Mouse (Mus musculus) induced T-regulatory cell, adult 2 months (primary cell): ENCODE results near the gene Mmrn2.
A peak's percentile ranks its signal among the peaks of the same experiment; 100 is the strongest.

ENCODE experiments used
- DNase-seq: peaks from one replicate; pipeline ENCODE4 v3.0.0-alpha.2; 2012; ENCODE audit warnings: low read depth

Mmrn2 gene

DNA sequence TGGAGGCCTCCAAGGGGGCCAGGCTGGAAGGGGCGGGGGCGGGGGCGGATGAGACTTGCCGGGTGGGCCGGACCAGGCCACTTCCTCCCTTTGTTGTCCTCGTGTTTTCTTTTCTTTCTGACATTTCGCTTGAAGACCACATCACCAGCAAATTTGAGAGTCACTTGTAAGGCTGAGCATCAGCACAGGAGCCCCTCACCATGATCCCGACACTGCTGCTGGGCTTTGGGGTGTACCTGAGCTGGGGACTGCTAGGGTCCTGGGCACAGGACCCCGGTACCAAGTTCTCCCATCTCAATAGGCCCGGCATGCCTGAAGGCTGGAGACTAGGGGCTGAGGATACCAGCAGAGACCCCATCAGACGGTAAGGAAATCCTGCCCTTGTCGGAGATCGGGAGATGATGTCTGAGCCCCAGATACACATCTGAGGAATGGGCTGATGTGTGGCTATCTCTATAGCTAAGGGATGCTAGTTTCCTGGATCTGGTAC lies at the start of gene Mmrn2:
Mmrn2 (plus strand) TSS at position 51 of the 490 bp plus-strand sequence.
- DNase-seq, result no peak

DNA sequence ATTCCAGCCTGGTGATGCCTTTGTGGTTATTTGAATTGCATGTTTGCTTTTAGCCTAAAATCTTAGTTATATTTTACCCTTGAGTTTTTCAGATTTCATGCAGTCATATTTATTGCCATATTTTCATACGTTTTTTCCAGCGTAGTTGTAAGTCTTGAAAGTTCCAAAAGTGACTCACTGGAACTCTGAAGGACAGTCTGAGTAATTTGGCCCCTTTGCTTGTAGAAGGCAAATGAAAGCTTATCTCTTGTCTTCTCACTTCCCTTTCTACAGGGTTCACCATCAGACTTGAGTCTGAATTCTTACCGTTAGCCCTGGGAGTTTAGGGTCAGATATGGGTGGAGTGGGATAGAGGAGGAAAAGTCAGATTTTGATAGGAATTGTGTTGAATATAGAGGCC lies 48.7 kb upstream of the Mmrn2 start:
- DNase-seq, result no peak

DNA sequence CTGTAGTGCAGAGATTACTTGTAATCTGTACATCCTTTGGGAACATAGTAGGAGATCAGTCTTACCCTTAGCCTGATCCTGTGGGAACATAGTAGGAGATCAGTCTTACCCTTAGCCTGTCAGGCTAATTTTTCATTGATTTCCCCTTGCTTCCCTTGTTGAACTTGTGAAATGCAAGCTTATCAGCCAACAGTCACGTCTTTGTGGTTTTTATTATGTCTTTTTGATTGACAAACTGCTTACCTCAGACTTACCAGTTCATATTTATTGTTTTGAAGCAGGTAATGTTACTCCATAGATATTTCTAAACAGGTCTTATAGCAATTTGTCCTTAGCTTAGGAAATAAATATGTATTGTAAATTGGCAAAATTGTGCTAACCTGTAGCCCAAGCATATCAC lies 47.6 kb upstream of the Mmrn2 start:
- no peak for DNase-seq

DNA sequence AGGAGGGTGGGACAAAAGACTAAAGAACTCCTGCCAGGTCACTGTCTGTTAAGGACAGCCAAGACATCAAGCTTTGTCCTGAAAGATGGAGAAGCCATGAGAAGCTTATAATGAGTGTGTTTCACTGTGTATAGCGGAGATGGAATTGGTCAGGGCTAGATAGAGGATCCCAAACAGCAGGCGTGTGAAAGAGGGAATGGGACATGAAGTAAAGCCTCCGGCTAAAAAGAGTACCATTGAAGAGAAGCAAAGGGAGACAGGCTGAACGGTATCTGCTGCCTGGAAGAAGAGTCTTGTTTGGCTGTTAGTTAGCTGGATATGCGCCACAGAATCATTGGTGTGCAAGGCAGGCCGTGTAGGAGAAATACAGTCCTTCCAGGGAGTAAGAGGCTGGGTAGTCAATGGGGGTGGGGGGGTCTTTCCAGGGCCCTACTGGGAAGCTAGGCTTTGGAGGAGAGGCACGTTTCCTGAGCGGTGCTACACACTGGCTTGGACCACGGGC lies 44.6 kb upstream of the Mmrn2 start:
- DNase-seq, result no peak

DNA sequence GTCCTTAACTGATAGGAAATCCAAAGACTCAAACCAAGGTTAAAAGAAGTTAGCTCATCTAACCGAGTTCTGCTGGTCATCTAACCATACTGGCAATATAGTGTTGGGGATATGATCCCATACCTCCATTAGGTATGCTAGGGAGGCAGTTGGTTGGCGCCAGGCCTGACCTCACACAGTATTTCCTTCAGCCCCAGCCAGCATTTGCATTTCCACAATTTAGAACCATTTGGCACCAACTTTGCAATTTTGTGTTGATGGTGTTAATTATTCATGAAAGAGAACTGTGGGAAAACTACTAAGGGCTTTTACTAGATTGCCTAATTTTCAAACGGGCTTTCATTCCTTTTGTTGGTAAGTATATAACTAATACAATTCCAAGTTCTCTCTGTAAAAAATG lies 43.4 kb upstream of the Mmrn2 start:
- no peak for DNase-seq

DNA sequence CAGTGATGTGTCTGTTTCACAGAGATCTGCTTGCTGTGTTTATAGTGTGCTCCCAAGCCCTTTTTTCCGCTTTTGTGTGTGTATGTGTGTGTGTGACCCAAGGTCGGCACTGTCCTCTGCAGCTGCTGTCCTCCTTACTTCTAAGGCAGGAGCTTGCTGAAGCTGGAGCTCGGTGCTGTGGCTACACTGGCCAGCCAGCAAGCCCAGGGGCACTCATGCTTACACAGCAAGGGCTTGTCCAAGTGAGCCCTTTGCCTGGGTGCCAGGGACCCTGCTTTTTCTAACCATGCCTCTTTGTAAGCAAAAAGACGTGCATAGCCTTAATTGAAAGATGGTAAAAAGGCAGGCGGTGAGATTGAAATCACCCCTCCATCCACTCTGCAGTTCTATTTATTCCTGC lies 42.8 kb upstream of the Mmrn2 start:
- DNase-seq, result no peak

DNA sequence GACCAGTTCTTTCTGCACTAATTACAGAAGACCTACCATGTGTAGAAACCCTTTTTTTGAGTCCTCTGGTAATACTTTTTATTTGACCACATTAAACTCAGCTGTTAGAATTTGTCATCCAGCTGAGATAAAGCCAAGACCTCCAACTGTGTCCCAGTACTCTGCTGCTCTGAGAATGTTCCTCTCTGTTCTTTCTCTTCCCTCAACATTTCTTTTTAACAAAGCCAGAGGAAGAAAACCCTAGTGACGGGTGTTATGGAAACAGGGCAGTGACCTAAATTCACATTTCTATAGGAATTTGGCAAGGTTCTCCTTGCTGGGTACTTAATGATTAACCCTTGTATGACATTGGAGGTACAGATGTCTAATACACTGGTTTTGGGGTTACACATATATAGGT lies 35.8 kb upstream of the Mmrn2 start:
- DNase-seq, result no peak

DNA sequence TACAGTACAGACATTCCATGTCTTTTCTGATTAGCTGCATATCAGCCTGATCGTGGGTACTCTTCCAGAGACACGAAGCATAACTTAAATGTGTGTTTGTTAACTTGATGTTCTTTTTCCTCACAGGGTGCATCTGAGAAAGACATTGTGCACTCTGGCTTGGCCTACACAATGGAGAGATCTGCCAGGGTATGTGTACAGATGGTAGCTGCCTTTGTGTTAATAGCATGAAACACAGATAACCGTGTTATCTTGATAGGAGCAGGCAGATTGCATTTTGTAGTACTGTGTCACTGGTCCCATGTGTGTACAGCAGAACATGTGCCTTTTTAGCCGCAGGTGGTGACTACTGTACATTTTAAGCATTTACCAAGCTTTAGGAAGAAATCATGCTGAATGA lies 33.3 kb upstream of the Mmrn2 start:
- DNase-seq, result no peak

- no peak for DNase-seq
Observed at GRCm38 (mm10) chr14:34343078-34343477, 32.2 kb upstream of the Mmrn2 start.

- no peak for DNase-seq
Observed at GRCm38 (mm10) chr14:34344361-34344760, 30.9 kb upstream of the Mmrn2 start.

- DNase-seq, result no peak
Observed at GRCm38 (mm10) chr14:34345771-34346566, 29.3 kb upstream of the Mmrn2 start.

DNA sequence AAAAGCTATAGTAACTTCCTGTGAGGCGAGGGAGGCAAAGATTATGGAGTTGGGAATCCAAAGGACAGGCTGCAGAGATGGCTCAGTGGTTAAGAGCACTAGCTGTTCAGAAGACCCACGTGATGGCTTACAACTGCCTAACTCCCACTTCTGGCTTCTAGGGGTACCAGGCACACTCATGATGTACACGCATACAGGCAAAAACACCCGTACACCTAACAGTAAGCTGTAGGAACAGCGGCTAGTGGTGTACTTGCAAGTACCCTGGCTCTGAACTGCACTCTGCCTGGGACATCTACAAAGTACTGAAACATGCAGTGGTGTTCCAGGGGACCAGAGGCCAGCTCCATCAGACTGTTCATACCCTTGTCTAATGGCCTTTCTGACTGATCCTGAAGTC lies 28.2 kb upstream of the Mmrn2 start:
- DNase-seq, result no peak

GRCm38 (mm10) chr14:34348301-34348700 lies 27.0 kb upstream of the Mmrn2 start:
- no peak for DNase-seq

DNA sequence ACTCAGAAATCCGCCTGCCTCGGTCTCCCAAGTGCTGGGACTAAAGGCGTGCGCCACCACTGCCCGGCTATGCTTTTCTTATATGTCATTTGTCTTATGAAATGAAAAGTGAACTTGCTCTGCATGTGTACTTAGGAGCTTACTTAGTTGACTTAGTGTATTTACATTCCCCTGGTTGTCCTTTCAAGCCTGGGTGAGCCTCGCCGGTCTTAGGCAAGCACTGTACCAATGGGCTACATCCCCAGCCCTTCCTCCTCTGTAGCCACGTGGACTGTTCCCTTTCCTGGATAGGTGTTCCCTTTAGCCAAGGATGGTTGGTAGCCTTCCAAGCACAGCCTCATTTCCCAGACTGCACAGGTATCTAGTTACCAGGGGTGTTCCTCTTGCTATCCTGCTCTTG lies 26.3 kb upstream of the Mmrn2 start:
- no peak for DNase-seq

GRCm38 (mm10) chr14:34351660-34352059 lies 23.6 kb upstream of the Mmrn2 start:
- no peak for DNase-seq

- no peak for DNase-seq
Observed at GRCm38 (mm10) chr14:34352523-34352922, 22.7 kb upstream of the Mmrn2 start.

GRCm38 (mm10) chr14:34353326-34353725 lies 21.9 kb upstream of the Mmrn2 start:
- DNase-seq, result no peak

DNA sequence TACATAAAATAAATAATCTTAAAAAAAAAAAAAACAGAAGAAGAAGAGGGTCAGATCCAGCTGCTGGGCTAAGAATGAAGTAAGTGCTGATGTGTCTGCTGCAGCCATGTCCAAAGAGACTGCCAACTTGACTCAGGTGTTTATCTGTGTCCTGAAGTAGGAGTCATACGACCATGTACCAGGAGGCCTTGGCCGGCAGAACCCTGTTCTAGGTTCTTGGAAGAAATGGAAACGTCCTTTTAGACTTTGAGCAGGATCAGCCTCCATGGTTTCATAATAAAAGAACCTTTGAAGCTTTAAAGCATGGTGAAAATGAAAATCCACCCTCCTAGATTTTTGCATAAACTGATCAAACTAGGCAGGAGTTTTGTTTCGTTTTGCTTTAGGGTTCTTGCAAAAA lies 20.8 kb upstream of the Mmrn2 start:
- DNase-seq, result no peak

- no peak for DNase-seq
Observed at GRCm38 (mm10) chr14:34355301-34355700, 20.0 kb upstream of the Mmrn2 start, which contains the start of gene Fam25c. Gene Fam25c, minus strand, starts transcription at chr14:34355433.

- DNase-seq, result no peak
Observed at GRCm38 (mm10) chr14:34357671-34358455, 17.4 kb upstream of the Mmrn2 start.

DNA sequence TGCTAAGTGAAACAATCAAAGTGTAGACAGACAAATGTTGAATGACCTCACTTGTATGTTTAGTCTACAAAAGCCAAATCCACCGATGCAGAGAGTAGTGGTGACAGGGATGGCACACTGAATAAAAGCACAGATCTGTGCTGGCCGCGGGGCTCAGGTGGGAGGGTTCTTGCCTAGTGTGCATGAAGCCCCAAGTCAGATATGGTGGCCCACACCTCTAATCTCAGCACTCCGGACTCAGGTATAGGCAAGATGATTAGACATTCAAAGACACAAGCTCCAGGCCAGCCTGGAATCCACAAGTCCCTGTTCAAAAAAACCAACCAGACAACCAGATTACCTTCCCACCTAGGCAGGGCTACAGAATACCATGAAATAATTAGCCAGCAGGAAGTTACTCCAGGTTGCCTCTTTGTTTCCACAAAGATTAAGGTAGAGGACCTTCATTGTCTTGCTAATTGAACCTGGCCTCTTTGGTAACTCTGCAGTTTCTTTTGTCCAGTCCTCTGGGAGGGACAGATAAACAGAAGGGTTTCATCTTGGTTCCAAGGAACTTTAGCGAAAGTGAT lies 15.5 kb upstream of the Mmrn2 start:
- no peak for DNase-seq

- DNase-seq, result no peak
Observed at GRCm38 (mm10) chr14:34360251-34360650, 15.0 kb upstream of the Mmrn2 start.

DNA sequence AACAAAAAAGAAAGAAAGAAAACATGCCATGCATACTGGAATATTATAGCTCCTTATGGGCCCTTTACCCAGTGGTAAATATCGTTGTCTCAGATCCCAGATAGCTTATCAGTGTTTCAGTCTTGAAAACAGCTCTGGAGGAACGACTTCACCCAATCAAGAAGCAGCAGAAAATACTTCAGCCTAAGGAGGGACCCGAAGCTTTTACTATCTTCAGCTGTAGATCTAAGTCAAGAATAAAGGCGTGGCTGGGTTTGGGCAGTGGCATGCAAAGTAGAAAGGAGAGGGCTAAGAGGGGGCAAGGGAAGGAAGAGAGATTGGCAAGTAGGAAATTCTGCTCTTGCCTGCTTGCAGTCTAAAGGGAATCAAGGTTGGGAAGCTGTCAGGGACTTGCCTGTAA lies 13.1 kb upstream of the Mmrn2 start:
- peak; percentile 16 for DNase-seq
